Mouse (Mus musculus): Measurements from ENCODE around the gene Gm6793.

Gm6793 gene

GRCm38 (mm10) chr8:111989911-111990310 lies 24.9 kb downstream of the Gm6793 start:
- CTCF ChIA-PET: interaction anchor here (0.6 kb wide), 1 partner anchor 72 kb away, joined by 13 read pairs; no protein-coding TSS in a partner anchor

GRCm38 (mm10) chr8:111984511-111984910 lies 30.3 kb downstream of the Gm6793 start:
- CTCF ChIA-PET: no interaction called here

- CTCF ChIA-PET: no interaction called here
Observed at GRCm38 (mm10) chr8:111982116-111982515, 32.7 kb downstream of the Gm6793 start.

GRCm38 (mm10) chr8:111978147-111978546 lies 36.7 kb downstream of the Gm6793 start:
- CTCF ChIA-PET: interaction anchor here (0.6 kb wide), 1 partner anchor 82 kb away, joined by 9 read pairs; no protein-coding TSS in a partner anchor

GRCm38 (mm10) chr8:111976326-111976725 lies 38.5 kb downstream of the Gm6793 start:
- CTCF ChIA-PET: no interaction called here

GRCm38 (mm10) chr8:111975706-111976105 lies 39.1 kb downstream of the Gm6793 start:
- CTCF ChIA-PET: no interaction called here

- CTCF ChIA-PET: no interaction called here
Observed at GRCm38 (mm10) chr8:111974138-111974537, 40.7 kb downstream of the Gm6793 start.

- CTCF ChIA-PET: interaction anchor here (0.5 kb wide), 1 partner anchor 775 kb away, joined by 4 read pairs; no protein-coding TSS in a partner anchor
Observed at GRCm38 (mm10) chr8:111968991-111969390, 45.8 kb downstream of the Gm6793 start.

- CTCF ChIA-PET: no interaction called here
Observed at GRCm38 (mm10) chr8:111968541-111968940, 46.3 kb downstream of the Gm6793 start.

GRCm38 (mm10) chr8:111967246-111967870 lies 47.5 kb downstream of the Gm6793 start:
- CTCF ChIA-PET: interaction anchor here (0.5 kb wide), 1 partner anchor 48 kb away, joined by 4 read pairs; no protein-coding TSS in a partner anchor

- CTCF ChIA-PET: no interaction called here
Observed at GRCm38 (mm10) chr8:111964849-111965561, 49.8 kb downstream of the Gm6793 start.

GRCm38 (mm10) chr8:111964351-111964750 lies 50.5 kb downstream of the Gm6793 start:
- CTCF ChIA-PET: no interaction called here

- CTCF ChIA-PET: no interaction called here
Observed at GRCm38 (mm10) chr8:111963546-111963945, 51.3 kb downstream of the Gm6793 start.
